Mouse (Mus musculus) ES-Bruce4 (cell line): Measurements from ENCODE around the gene Ushbp1. TPM values are rescaled to one million over a fixed set of nuclear protein-coding genes. Genes with fewer than 3 reads are reported as not detected.
A peak's percentile ranks its signal among the peaks of the same experiment; 100 is the strongest.

Experiments
- H3K27ac ChIP-seq: 2 replicates; pipeline ENCODE4 v1.5.1; 2012; ENCODE audit warnings: low read length, inconsistent platforms; ENCODE audit not compliant: insufficient read depth
- H3K27me3 ChIP-seq: 2 replicates; pipeline ENCODE4 v1.6.1; 2012; ENCODE audit warnings: mild to moderate bottlenecking, low read length, inconsistent platforms; ENCODE audit not compliant: control insufficient read depth, poor library complexity, insufficient read depth, severe bottlenecking
- H3K36me3 ChIP-seq: 2 replicates; pipeline ENCODE4 v1.6.1; 2012; ENCODE audit warnings: inconsistent platforms, mild to moderate bottlenecking, low read length, moderate library complexity; ENCODE audit not compliant: control insufficient read depth, poor library complexity, insufficient read depth, severe bottlenecking
- H3K4me1 ChIP-seq: one replicate; pipeline ENCODE4 v1.8.1; 2011; ENCODE audit warnings: low read length; ENCODE audit not compliant: control insufficient read depth, insufficient read depth
- H3K4me3 ChIP-seq: 2 replicates; pipeline ENCODE4 v1.5.1; 2011; ENCODE audit warnings: low read depth, mild to moderate bottlenecking, low read length
- H3K9ac ChIP-seq: 2 replicates; pipeline ENCODE4 v1.6.1; 2012; ENCODE audit warnings: low read depth, mild to moderate bottlenecking, inconsistent platforms; ENCODE audit not compliant: poor library complexity, severe bottlenecking
- H3K9me3 ChIP-seq: replicated peaks from 2 replicates; pipeline ENCODE4 v1.6.1; 2012; ENCODE audit warnings: mild to moderate bottlenecking, low read length, inconsistent platforms; ENCODE audit not compliant: control insufficient read depth, poor library complexity, insufficient read depth, severe bottlenecking
- CTCF ChIP-seq: IDR thresholded peaks from one replicate; pipeline ENCODE4 v1.8.1; 2011; ENCODE audit warnings: low read depth, low read length
- EP300 ChIP-seq: IDR thresholded peaks from 2 replicates; pipeline ENCODE4 v1.6.1; 2011; ENCODE audit warnings: low read depth, low read length; ENCODE audit not compliant: insufficient read depth
- POLR2A ChIP-seq: IDR thresholded peaks from one replicate; pipeline ENCODE4 v1.8.1; 2011; ENCODE audit warnings: low read length; ENCODE audit not compliant: insufficient read depth
- polyA plus RNA-seq: library from polyadenylated mRNA; stranded (reverse); fragments of >200 nt; gene quantifications from 2 replicates; pipeline ENCODE4 v1.2.4, GENCODE M21; 2011; ENCODE audit warnings: low read depth; ENCODE audit not compliant: missing spikeins, insufficient read depth, insufficient read length

Ushbp1 gene
- polyA plus RNA-seq, 1 experiment = not detected

- H3K9me3 ChIP-seq = no peaks in the 10 kb centered on the region
- TF ChIP-seq CTCF (no peak), EP300 (no peak), POLR2A (no peak)
Measured at GRCm38 (mm10) chr8:71391696-71392095, 3.9 kb downstream of the Ushbp1 start.

GRCm38 (mm10) chr8:71388267-71388666 lies 7.3 kb downstream of the Ushbp1 start:
- no peak overlapping the region for H3K27ac ChIP-seq
- no peaks in the 10 kb centered on the region for H3K36me3 ChIP-seq
- H3K9me3 ChIP-seq = no peaks in the 10 kb centered on the region
- H3K27me3 ChIP-seq = no peaks in the 10 kb centered on the region
- H3K9ac ChIP-seq = no peak overlapping the region
- TF ChIP-seq POLR2A (no peak), CTCF (no peak), EP300 (no peak)
- peaks cover 4% of the 10 kb centered on the region for H3K4me1 ChIP-seq
- H3K4me3 ChIP-seq = no peak overlapping the region

More at GRCm38 (mm10) chr8:71391696-71392095, 3.9 kb downstream of the Ushbp1 start:
- no peak overlapping the region for H3K9ac ChIP-seq
- H3K4me1 ChIP-seq = no peaks in the 10 kb centered on the region
- H3K27me3 ChIP-seq = no peaks in the 10 kb centered on the region
- no peaks in the 10 kb centered on the region for H3K36me3 ChIP-seq
- no peak overlapping the region for H3K4me3 ChIP-seq
- H3K27ac ChIP-seq = no peak overlapping the region

- Histone ChIP-seq H3K27ac (peak overlapping the region; percentile 3; the same call in 1 of the 2 replicates), H3K9me3 (no peaks in the 10 kb centered on the region), H3K4me1 (peaks cover 5% of the 10 kb centered on the region), H3K27me3 (no peaks in the 10 kb centered on the region), H3K4me3 (peak overlapping the region; percentile 24), H3K36me3 (no peaks in the 10 kb centered on the region), H3K9ac (no peak overlapping the region)
- TF ChIP-seq POLR2A = no peak
- peak; percentile 52 for TF ChIP-seq CTCF
- TF ChIP-seq EP300 = 0 out of 2 replicates have a peak, but pooled peaks have one; percentile 46
Measured at GRCm38 (mm10) chr8:71385212-71385835, 10.3 kb downstream of the Ushbp1 start.

- no peak overlapping the region for H3K27ac ChIP-seq
Measured at GRCm38 (mm10) chr8:71383860-71384259, 11.7 kb downstream of the Ushbp1 start.

GRCm38 (mm10) chr8:71383396-71383795 lies 12.2 kb downstream of the Ushbp1 start:
- Histone ChIP-seq H3K9ac (no peak overlapping the region), H3K27ac (no peak overlapping the region), H3K36me3 (no peaks in the 10 kb centered on the region), H3K27me3 (no peaks in the 10 kb centered on the region), H3K4me3 (no peak overlapping the region), H3K4me1 (peaks cover 5% of the 10 kb centered on the region), H3K9me3 (no peaks in the 10 kb centered on the region)
- TF ChIP-seq EP300 (peak; percentile 50; the same call in 1 of the 2 replicates), CTCF (no peak), POLR2A (no peak)

More at GRCm38 (mm10) chr8:71383860-71384259, 11.7 kb downstream of the Ushbp1 start:
- H3K9ac ChIP-seq = no peak overlapping the region
- H3K4me3 ChIP-seq = no peak overlapping the region
- no peaks in the 10 kb centered on the region for H3K9me3 ChIP-seq
- H3K4me1 ChIP-seq = peaks cover 5% of the 10 kb centered on the region
- no peaks in the 10 kb centered on the region for H3K36me3 ChIP-seq
- H3K27me3 ChIP-seq = no peaks in the 10 kb centered on the region
- TF ChIP-seq POLR2A (no peak), EP300 (peak; percentile 84)
